Mouse (Mus musculus) heart, embryonic 14.5 days (tissue): ENCODE data around the gene Tulp1. TPM values are rescaled to one million over a fixed set of nuclear protein-coding genes. Genes with fewer than 3 reads are reported as not detected.
"Not testable (repeated sequence)": the region's sequence is repeated elsewhere in the genome, so short reads cannot be mapped to it uniquely, and the experiment has no call there.

Experiments
- ATAC-seq: fragments of 200-750 bp; cut with Nextera tagmentation; 2 replicates; pipeline ENCODE4 v1.8.0; 2017; ENCODE audit warnings: low read depth, moderate TSS enrichment; ENCODE audit not compliant: insufficient number of reproducible peaks, insufficient read depth, low FRiP score
- H3K27ac ChIP-seq, 2 experiments: fragments of 200-500 bp in 1 of 2; fragments of 300-500 bp in 1 of 2; sonication (generic) in 1 of 2; replicated peaks in 1 of 2; 2 replicates each; pipeline ENCODE4 v1.5.1; 2012 to 2014; ENCODE audit warnings: low read depth in 2 of 2, low read length in 2 of 2, control low read depth in 1 of 2, mild to moderate bottlenecking in 1 of 2, mixed read lengths in 1 of 2; ENCODE audit not compliant: control insufficient read depth in 1 of 2, insufficient read depth in 1 of 2
- H3K27me3 ChIP-seq: fragments of 300-500 bp; sonication (generic); 2 replicates; pipeline ENCODE4 v1.6.1; 2014; ENCODE audit warnings: mild to moderate bottlenecking, low read length, control low read depth; ENCODE audit not compliant: control insufficient read depth, insufficient read depth
- H3K36me3 ChIP-seq: fragments of 300-500 bp; sonication (generic); 2 replicates; pipeline ENCODE4 v1.6.1; 2014; ENCODE audit warnings: mild to moderate bottlenecking, control low read depth, low read length, mixed read lengths; ENCODE audit not compliant: control insufficient read depth, insufficient read depth
- H3K4me1 ChIP-seq, 2 experiments: fragments of 200-500 bp in 1 of 2; fragments of 300-500 bp in 1 of 2; sonication (generic) in 1 of 2; 2 replicates each; pipeline ENCODE4 v1.6.1; 2012 to 2014; ENCODE audit warnings: low read length in 2 of 2, control low read depth in 1 of 2, mixed read lengths in 1 of 2; ENCODE audit not compliant: control insufficient read depth in 2 of 2, insufficient read depth in 2 of 2
- H3K4me2 ChIP-seq: fragments of 300-500 bp; sonication (generic); 2 replicates; pipeline ENCODE4 v1.6.1; 2014; ENCODE audit warnings: mild to moderate bottlenecking, low read length
- H3K4me3 ChIP-seq, 2 experiments: fragments of 200-500 bp in 1 of 2; fragments of 300-500 bp in 1 of 2; sonication (generic) in 1 of 2; 2 replicates each; pipeline ENCODE4 v1.5.1; 2012 to 2014; ENCODE audit warnings: low read length in 2 of 2, mild to moderate bottlenecking in 2 of 2, control low read depth in 1 of 2, low read depth in 1 of 2, moderate library complexity in 1 of 2; ENCODE audit not compliant: control insufficient read depth in 1 of 2, insufficient read depth in 1 of 2
- H3K9ac ChIP-seq: fragments of 300-500 bp; sonication (generic); 2 replicates; pipeline ENCODE4 v1.6.1; 2014; ENCODE audit warnings: mild to moderate bottlenecking, low read length
- H3K9me3 ChIP-seq: fragments of 300-500 bp; sonication (generic); 2 replicates; pipeline ENCODE4 v1.6.1; 2016; ENCODE audit warnings: low read length, control low read depth; ENCODE audit not compliant: control insufficient read depth
- WGBS: fragments of 180-500 bp; shearing (Covaris S2); extraction: QIAGEN DNeasy Blood & Tissue Kit; methylation state at CpG from one replicate; pipeline ENCODE4 v1.1.7; 2014; 5-methylcytosine and 5-hydroxymethylcytosine counted together
- polyA plus RNA-seq: library from polyadenylated mRNA; unstranded; fragments of >200 nt; fragmentation: Nextera tagmentation; extraction: Ambion mirVana; gene quantifications from 2 replicates; pipeline ENCODE4 v1.2.1, GENCODE M21; 2014

The Tulp1 gene
- polyA plus RNA-seq, 1 experiment from 2014 or later = 3.3 TPM

- H3K36me3 ChIP-seq = peaks cover 68% of the 10 kb centered on the region
- no peaks in the 10 kb centered on the region for H3K27me3 ChIP-seq
- peaks cover 27 to 38% of the 10 kb centered on the region in 2 experiments for H3K4me1 ChIP-seq
- no peak overlapping the region for H3K4me3 ChIP-seq
- no peak; the same call in 1 of the 2 replicates for ATAC-seq
- no peaks in the 10 kb centered on the region for H3K9me3 ChIP-seq
- H3K4me2 ChIP-seq = peak overlapping the region; percentile 31
- 51% methylated on average over 31 of the region's 31 CpGs for WGBS
- peak overlapping the region; percentile 11 to 23; a peak in 1 of 4 replicates for H3K27ac ChIP-seq
- peak overlapping the region; percentile 22; the same call in 1 of the 2 replicates for H3K9ac ChIP-seq
Observed at GRCm38 (mm10) chr17:28332915-28333546, 32.0 kb downstream of the Tulp1 start.

DNA sequence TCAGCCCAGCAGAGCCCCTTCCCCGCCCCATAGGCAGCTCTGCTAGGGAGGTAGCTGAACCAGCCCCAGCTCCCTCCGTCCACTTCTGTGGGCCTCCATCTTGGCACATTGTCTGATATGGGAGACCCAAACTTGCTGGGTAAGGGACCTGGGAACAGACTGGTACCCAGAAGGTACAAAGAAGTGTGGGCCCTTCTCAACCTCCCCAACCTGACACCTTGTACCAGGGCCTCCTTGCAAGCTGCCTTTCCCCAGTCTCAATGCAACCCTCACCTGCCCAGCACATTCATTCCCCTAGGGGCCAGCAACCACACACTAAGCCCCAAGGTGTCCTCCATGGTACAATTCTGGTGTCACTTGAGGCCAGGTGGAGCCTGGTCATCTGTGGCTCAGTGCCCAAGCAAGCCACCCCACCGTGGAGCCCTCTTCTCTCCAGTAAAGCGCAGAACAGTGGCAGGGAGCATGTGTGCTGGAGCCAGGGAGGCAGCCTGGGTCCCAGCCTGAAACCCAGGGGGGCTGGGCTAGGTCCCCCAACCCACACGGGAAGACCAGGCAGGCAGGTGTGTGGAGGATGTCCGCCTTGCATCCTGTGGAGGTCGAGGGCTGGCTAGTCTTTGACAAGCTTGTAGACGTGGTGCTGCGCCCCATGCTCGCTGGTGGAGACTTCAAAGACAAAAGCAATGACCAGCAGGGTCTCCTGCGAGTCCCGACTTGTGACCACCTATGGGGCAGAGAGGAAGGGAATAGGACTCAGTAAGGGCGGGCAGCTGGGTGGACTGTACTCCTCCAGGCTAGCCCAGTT is 32.7 kb downstream of the Tulp1 start:
- Histone ChIP-seq H3K4me3 (no peak overlapping the region), H3K9ac (no peak overlapping the region; the same call in 1 of the 2 replicates), H3K27me3 (no peaks in the 10 kb centered on the region), H3K4me1 (peaks cover 33 to 45% of the 10 kb centered on the region in 2 experiments), H3K4me2 (no peak overlapping the region), H3K27ac (0 out of 4 replicates have a peak overlapping the region, but pooled peaks of 1 of the 2 experiments have one; percentile 11), H3K9me3 (no peaks in the 10 kb centered on the region), H3K36me3 (peaks cover 61% of the 10 kb centered on the region)
- 52% methylated on average over 12 of the region's 13 CpGs for WGBS
- ATAC-seq = no peak

DNA sequence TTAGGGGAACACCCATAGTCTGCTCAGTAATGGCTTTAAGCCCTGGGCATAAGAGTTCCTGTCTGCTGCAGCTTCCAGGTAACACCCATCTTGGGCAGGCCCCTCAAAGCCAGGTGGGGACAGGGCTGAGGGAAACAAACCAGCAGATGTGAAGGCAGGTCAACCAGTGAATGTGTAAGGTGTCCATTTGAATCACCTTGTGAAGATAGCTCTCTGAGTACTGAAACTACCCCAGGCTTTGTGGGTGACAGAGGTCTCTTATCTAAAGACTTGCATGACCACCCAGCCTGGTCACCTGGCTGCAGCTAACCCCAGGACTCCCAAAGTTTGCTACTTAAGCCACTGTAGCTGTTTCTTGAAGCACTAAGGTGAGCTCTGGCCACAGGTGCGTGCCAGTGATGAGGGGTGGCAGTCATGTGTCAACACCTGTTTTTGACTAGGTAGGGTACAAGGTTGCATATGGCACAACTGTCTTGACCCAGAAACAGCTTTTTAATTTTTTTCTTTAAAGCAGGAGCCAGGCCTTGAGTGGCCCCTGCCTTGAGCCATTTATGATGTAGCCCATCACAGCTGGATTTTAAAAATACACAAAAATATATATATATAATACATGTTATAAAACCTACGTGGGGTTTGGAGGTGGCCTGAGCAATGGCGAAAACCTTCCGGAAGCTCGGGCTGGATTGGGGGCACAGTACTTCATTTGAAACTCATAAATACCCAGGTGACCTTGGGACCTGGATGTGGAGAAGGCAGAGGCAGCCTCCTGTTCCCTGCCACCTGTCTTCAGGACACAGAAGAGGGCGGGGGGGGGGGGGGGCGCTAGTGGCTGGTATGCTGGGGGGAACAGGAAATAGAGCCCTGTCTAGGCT is 33.5 kb downstream of the Tulp1 start:
- Histone ChIP-seq H3K4me2 (no peak overlapping the region), H3K4me3 (no peak overlapping the region), H3K9ac (no peak overlapping the region; the same call in 1 of the 2 replicates)

DNA sequence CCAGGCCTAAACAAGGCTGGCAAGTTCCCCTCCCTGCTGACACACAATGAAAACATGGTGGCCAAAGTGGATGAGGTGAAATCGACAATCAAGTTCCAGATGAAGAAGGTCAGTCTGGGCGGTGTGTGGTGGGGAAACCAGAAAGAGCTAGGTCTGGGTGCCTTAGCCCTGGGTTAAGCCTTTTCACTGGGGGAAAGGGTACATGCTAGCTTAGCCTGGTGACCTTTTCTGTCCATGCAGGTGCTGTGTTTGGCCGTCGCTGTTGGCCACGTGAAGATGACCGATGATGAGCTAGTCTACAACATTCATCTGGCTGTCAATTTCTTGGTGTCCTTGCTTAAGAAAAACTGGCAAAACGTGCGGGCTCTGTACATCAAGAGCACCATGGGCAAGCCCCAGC is 34.4 kb downstream of the Tulp1 start:
- ATAC-seq, H3K9ac ChIP-seq, H3K27me3 ChIP-seq, H3K4me3 ChIP-seq, H3K9me3 ChIP-seq, H3K27ac ChIP-seq: not testable (repeated sequence)
- H3K4me2 ChIP-seq = peak overlapping the region; percentile 93
- H3K4me1 ChIP-seq = peaks cover 34 to 45% of the 10 kb centered on the region in 2 experiments
- peaks cover 52% of the 10 kb centered on the region for H3K36me3 ChIP-seq
- 64% methylated on average over 6 of the region's 8 CpGs for WGBS

More for the DNA sequence above, 33.5 kb downstream of the Tulp1 start:
- Histone ChIP-seq H3K4me1 (peaks cover 34 to 45% of the 10 kb centered on the region in 2 experiments), H3K27me3 (no peaks in the 10 kb centered on the region), H3K36me3 (peaks cover 59% of the 10 kb centered on the region), H3K9me3 (no peaks in the 10 kb centered on the region), H3K27ac (0 out of 4 replicates have a peak overlapping the region, but pooled peaks of 1 of the 2 experiments have one; percentile 3)
- ATAC-seq = no peak
- whole genome bisulfite sequencing = 49% methylated on average over 5 of the region's 7 CpGs

GRCm38 (mm10) chr17:28330232-28330546 is 34.8 kb downstream of the Tulp1 start:
- Histone ChIP-seq H3K27ac (peak overlapping the region in 1 of 2 experiments; percentile 91; a peak in 1 of 4 replicates), H3K27me3 (no peaks in the 10 kb centered on the region), H3K4me1 (peaks cover 34 to 45% of the 10 kb centered on the region in 2 experiments), H3K4me3 (peak overlapping the region; percentile 85 to 88; a peak in 3 of 4 replicates), H3K9me3 (no peaks in the 10 kb centered on the region), H3K4me2 (peak overlapping the region; percentile 93), H3K9ac (peak overlapping the region; percentile 98), H3K36me3 (peaks cover 48% of the 10 kb centered on the region)
- ATAC-seq = no peak
- 56% methylated on average over 2 of the region's 2 CpGs for WGBS

- peaks cover 43% of the 10 kb centered on the region for H3K36me3 ChIP-seq
Observed at GRCm38 (mm10) chr17:28329503-28330231, 35.4 kb downstream of the Tulp1 start.

More at GRCm38 (mm10) chr17:28329503-28330231, 35.4 kb downstream of the Tulp1 start:
- H3K9me3 ChIP-seq = no peaks in the 10 kb centered on the region
- 5% methylated on average over 4 of the region's 4 CpGs for WGBS
- H3K27me3 ChIP-seq = no peaks in the 10 kb centered on the region
- H3K27ac ChIP-seq = peak overlapping the region; percentile 83 to 91
- no peak for ATAC-seq
- peak overlapping the region; percentile 85 to 88 for H3K4me3 ChIP-seq
- H3K9ac ChIP-seq = peak overlapping the region; percentile 98
- H3K4me1 ChIP-seq = peaks cover 34 to 45% of the 10 kb centered on the region in 2 experiments
- peak overlapping the region; percentile 93 for H3K4me2 ChIP-seq
